Mouse (Mus musculus) brain, embryonic 14.5 days (tissue): ENCODE results near the gene Jmjd8.

ENCODE experiments used
- CTCF ChIP-seq: fragments of 200-500 bp; IDR thresholded peaks from 2 replicates; pipeline ENCODE4 v1.5.1; 2012; ENCODE audit warnings: inconsistent platforms, mild to moderate bottlenecking, moderate library complexity, borderline replicate concordance; ENCODE audit not compliant: insufficient read depth, insufficient read length; ENCODE audit errors: extremely low read depth
- POLR2A ChIP-seq: fragments of 200-500 bp; IDR thresholded peaks from 2 replicates; pipeline ENCODE4 v1.6.1; 2012; ENCODE audit warnings: mild to moderate bottlenecking, inconsistent platforms, borderline replicate concordance; ENCODE audit not compliant: poor library complexity, insufficient read depth, insufficient read length, severe bottlenecking; ENCODE audit errors: extremely low read depth

DNA sequence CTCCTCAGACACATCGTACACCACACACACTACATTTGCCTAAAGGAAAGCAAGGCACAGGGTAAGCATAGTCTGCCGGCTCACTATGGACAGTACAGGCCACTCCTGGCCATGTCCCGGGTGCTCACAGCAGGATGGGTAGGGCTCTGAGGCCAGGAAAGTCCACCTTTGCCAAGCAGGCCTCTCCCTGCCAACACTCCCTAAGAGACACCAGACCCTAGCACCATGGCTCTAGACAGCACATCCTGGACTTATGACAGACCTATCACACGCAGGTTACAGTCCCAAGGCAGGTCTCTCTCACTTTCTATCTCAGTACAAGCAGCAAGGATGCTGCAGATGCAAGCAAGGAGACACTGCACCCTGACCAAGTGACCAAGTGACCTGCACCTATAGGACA is 14.5 kb downstream of the Jmjd8 start:
- no peak for TF ChIP-seq POLR2A
- no peak for TF ChIP-seq CTCF
